Mouse (Mus musculus): ENCODE data around the gene Dmpk. TPM values are rescaled to one million over a fixed set of nuclear protein-coding genes. Genes with fewer than 3 reads are reported as not detected.
A peak's percentile ranks its signal among the peaks of the same experiment; 100 is the strongest.

The Dmpk gene
- polyA plus RNA-seq, 1 experiment from 2014 or later: 27.1 TPM

GRCm38 (mm10) chr7:19127744-19128143, 44.1 kb downstream of the Dmpk start:
- peaks cover 18% of the 10 kb centered on the region for H3K4me1 ChIP-seq
- no peak overlapping the region for H3K4me2 ChIP-seq
- no peak overlapping the region for H3K27ac ChIP-seq
- WGBS: 77% methylated on average over 5 of the region's 5 CpGs
- H3K36me3 ChIP-seq: 0 out of 2 replicates have a peak, but pooled peaks cover 14% of the 10 kb centered on the region
- no peak overlapping the region for H3K4me3 ChIP-seq
- ATAC-seq (ENCODE audit: borderline replicate concordance, extremely low read depth, low FRiP score, low TSS enrichment): no peak
- no peaks in the 10 kb centered on the region for H3K27me3 ChIP-seq
- no peaks in the 10 kb centered on the region for H3K9me3 ChIP-seq
- H3K9ac ChIP-seq: no peak overlapping the region

GRCm38 (mm10) chr7:19129396-19129795, 45.7 kb downstream of the Dmpk start:
- 0 out of 2 replicates have a peak, but pooled peaks cover 14% of the 10 kb centered on the region for H3K36me3 ChIP-seq
- no peaks in the 10 kb centered on the region for H3K27me3 ChIP-seq
- H3K9me3 ChIP-seq: no peaks in the 10 kb centered on the region
- ATAC-seq (ENCODE audit: borderline replicate concordance, extremely low read depth, low FRiP score, low TSS enrichment): no peak
- H3K9ac ChIP-seq: no peak overlapping the region
- H3K4me1 ChIP-seq: peaks cover 18% of the 10 kb centered on the region
- H3K4me3 ChIP-seq: no peak overlapping the region
- 90% methylated on average over 5 of the region's 5 CpGs for WGBS
- H3K27ac ChIP-seq: no peak overlapping the region
- H3K4me2 ChIP-seq: no peak overlapping the region

- H3K27ac ChIP-seq: peak overlapping the region; percentile 64
- 20% methylated on average over 4 of the region's 4 CpGs for WGBS
- H3K9ac ChIP-seq: peak overlapping the region; percentile 4; the same call in 1 of the 2 replicates
- ATAC-seq (ENCODE audit: borderline replicate concordance, extremely low read depth, low FRiP score, low TSS enrichment): no peak
- H3K4me3 ChIP-seq: peak overlapping the region; percentile 44
- no peaks in the 10 kb centered on the region for H3K27me3 ChIP-seq
- H3K4me1 ChIP-seq: peaks cover 18% of the 10 kb centered on the region
- peak overlapping the region; percentile 69 for H3K4me2 ChIP-seq
- H3K9me3 ChIP-seq: no peaks in the 10 kb centered on the region
- peaks cover 19% of the 10 kb centered on the region; the same call in 1 of the 2 replicates for H3K36me3 ChIP-seq
Observed at GRCm38 (mm10) chr7:19130657-19131056, 47.0 kb downstream of the Dmpk start.

DNA sequence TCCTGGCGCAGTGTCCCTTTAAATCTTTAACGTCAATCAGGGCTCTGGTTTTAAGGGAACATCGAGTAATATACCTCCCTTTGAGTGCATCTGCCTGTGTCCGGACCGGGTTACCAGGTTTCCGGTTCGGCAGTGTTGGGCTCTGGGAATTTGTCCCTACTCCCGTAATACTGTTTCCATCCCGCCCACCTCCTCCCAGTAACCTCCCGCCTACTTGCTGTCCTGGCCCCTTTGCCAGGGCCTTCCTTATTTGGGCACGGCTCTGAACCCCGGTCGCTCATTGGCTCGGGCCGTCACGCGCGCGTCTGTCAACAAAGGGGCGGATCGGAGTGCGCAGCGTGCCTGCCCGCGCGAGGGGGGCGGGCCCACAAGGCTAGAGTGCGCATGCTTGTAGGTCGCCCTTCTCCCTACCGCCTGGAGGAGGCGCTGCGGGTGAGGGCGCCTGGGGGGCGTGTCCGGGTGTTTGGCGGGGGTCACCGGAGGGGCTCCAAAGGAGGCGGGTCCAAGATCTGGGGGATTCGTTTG, 47.7 kb downstream of the Dmpk start:
- no peaks in the 10 kb centered on the region for H3K9me3 ChIP-seq
- H3K4me2 ChIP-seq: peak overlapping the region; percentile 69
- peak; percentile 99 for ATAC-seq (ENCODE audit: borderline replicate concordance, extremely low read depth, low FRiP score, low TSS enrichment)
- peak overlapping the region; percentile 44 for H3K4me3 ChIP-seq
- H3K4me1 ChIP-seq: peaks cover 18% of the 10 kb centered on the region
- H3K27me3 ChIP-seq: no peaks in the 10 kb centered on the region
- under 1% methylated on average over 39 of the region's 39 CpGs for WGBS
- peaks cover 25% of the 10 kb centered on the region for H3K36me3 ChIP-seq
- H3K27ac ChIP-seq: peak overlapping the region; percentile 64
- peak overlapping the region; percentile 39 for H3K9ac ChIP-seq

- H3K4me3 ChIP-seq: no peak overlapping the region
- 92% methylated on average over 13 of the region's 13 CpGs for WGBS
- H3K36me3 ChIP-seq: peaks cover 51% of the 10 kb centered on the region
- no peaks in the 10 kb centered on the region for H3K27me3 ChIP-seq
- no peak for ATAC-seq (ENCODE audit: borderline replicate concordance, extremely low read depth, low FRiP score, low TSS enrichment)
- no peak overlapping the region for H3K27ac ChIP-seq
- H3K9me3 ChIP-seq: no peaks in the 10 kb centered on the region
- no peak overlapping the region for H3K9ac ChIP-seq
- H3K4me2 ChIP-seq: no peak overlapping the region
- H3K4me1 ChIP-seq: peaks cover 5% of the 10 kb centered on the region; the same call in 1 of the 2 replicates
Observed at GRCm38 (mm10) chr7:19136168-19136567, 52.5 kb downstream of the Dmpk start.

DNA sequence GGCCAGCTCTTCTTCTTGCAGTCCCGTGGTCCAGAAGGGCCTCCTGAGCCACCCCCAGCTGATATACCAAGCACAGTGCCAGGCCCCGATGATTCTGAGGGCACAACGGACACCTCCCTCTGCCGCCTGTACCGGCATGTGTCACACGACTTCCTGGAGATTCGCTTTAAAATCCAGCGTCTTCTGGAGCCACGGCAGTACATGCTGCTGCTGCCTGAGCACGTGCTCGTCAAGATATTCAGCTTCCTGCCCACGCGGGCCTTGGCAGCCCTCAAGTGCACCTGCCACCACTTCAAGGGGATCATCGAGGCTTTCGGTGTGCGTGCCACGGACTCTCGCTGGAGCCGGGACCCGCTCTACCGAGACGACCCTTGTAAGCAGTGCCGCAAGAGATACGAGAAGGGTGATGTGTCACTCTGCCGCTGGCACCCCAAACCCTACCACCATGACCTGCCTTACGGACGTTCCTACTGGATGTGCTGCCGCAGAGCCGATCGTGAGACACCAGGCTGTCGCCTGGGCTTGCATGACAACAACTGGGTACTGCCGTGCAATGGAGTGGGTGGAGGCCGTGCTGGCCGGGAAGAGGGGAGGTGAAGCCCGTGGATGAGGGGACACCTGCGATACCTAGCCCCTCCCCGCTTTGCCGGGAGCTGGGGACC, 53.2 kb downstream of the Dmpk start:
- no peak overlapping the region for H3K9ac ChIP-seq
- H3K27ac ChIP-seq: no peak overlapping the region
- 87% methylated on average over 38 of the region's 38 CpGs for WGBS
- no peaks in the 10 kb centered on the region for H3K9me3 ChIP-seq
- H3K4me1 ChIP-seq: peaks cover 4% of the 10 kb centered on the region; the same call in 1 of the 2 replicates
- H3K36me3 ChIP-seq: peaks cover 55% of the 10 kb centered on the region
- ATAC-seq (ENCODE audit: borderline replicate concordance, extremely low read depth, low FRiP score, low TSS enrichment): no peak
- no peaks in the 10 kb centered on the region for H3K27me3 ChIP-seq
- H3K4me2 ChIP-seq: no peak overlapping the region
- H3K4me3 ChIP-seq: no peak overlapping the region

GRCm38 (mm10) chr7:19137380-19137779, 53.7 kb downstream of the Dmpk start:
- Histone ChIP-seq H3K9me3 (no peaks in the 10 kb centered on the region), H3K9ac (no peak overlapping the region), H3K4me2 (no peak overlapping the region), H3K4me3 (no peak overlapping the region), H3K36me3 (peaks cover 55% of the 10 kb centered on the region), H3K4me1 (no peaks in the 10 kb centered on the region), H3K27me3 (no peaks in the 10 kb centered on the region), H3K27ac (no peak overlapping the region)
- no peak for ATAC-seq (ENCODE audit: borderline replicate concordance, extremely low read depth, low FRiP score, low TSS enrichment)
- 36% methylated on average over 5 of the region's 5 CpGs for WGBS

Small RNA genes lying within 50 kb of the gene (microRNA-seq; reads per million reads assigned to microRNA genes)
- gene Mir3100: not detected

Other genes starting within 250 kb of the Dmpk start
- gene Mill2, start 243.9 kb upstream of the Dmpk start, polyA plus RNA-seq (2015; fragmentation: Nextera tagmentation; extraction: Ambion mirVana): 1.7 and 2.1 TPM in 2 replicates
- 6.4 and 6.7 TPM in 2 replicates for gene Pglyrp1, start 212.5 kb upstream of the Dmpk start, polyA plus RNA-seq (2015; fragmentation: Nextera tagmentation; extraction: Ambion mirVana)
- gene Ccdc61, start 173.4 kb upstream of the Dmpk start, polyA plus RNA-seq (2015; fragmentation: Nextera tagmentation; extraction: Ambion mirVana): 32.1 and 34.4 TPM in 2 replicates
- gene Nova2, start 158.0 kb upstream of the Dmpk start, polyA plus RNA-seq (2015; fragmentation: Nextera tagmentation; extraction: Ambion mirVana): 0.77 and 1.2 TPM in 2 replicates
- gene Nanos2, start 96.4 kb upstream of the Dmpk start, polyA plus RNA-seq (2015; fragmentation: Nextera tagmentation; extraction: Ambion mirVana): not detected in 2 replicates
- 3.0 and 3.6 TPM in 2 replicates for gene Mypop, start 92.6 kb upstream of the Dmpk start, polyA plus RNA-seq (2015; fragmentation: Nextera tagmentation; extraction: Ambion mirVana)
- 23.5 and 25.2 TPM in 2 replicates for gene Irf2bp1, start 79.8 kb upstream of the Dmpk start, polyA plus RNA-seq (2015; fragmentation: Nextera tagmentation; extraction: Ambion mirVana)
- 2.2 and 2.4 TPM in 2 replicates for gene Foxa3, start 60.3 kb upstream of the Dmpk start, polyA plus RNA-seq (2015; fragmentation: Nextera tagmentation; extraction: Ambion mirVana)
- 34.3 and 34.6 TPM in 2 replicates for gene Sympk, start 59.5 kb upstream of the Dmpk start, polyA plus RNA-seq (2015; fragmentation: Nextera tagmentation; extraction: Ambion mirVana)
- gene Rsph6a, start 29.2 kb upstream of the Dmpk start, polyA plus RNA-seq (2015; fragmentation: Nextera tagmentation; extraction: Ambion mirVana): not detected in 2 replicates
- 15.9 and 17.1 TPM in 2 replicates for gene Dmwd, start 7.6 kb upstream of the Dmpk start, polyA plus RNA-seq (2015; fragmentation: Nextera tagmentation; extraction: Ambion mirVana)
- gene Six5, start 10.7 kb downstream of the Dmpk start, polyA plus RNA-seq (2015; fragmentation: Nextera tagmentation; extraction: Ambion mirVana): 9.5 and 9.7 TPM in 2 replicates
- gene Gm4969, start 34.5 kb downstream of the Dmpk start, polyA plus RNA-seq (2015; fragmentation: Nextera tagmentation; extraction: Ambion mirVana): 1.8 and 1.9 TPM in 2 replicates
- gene Fbxo46, start 36.0 kb downstream of the Dmpk start, polyA plus RNA-seq (2015; fragmentation: Nextera tagmentation; extraction: Ambion mirVana): 13.6 and 13.8 TPM in 2 replicates
- 15.2 and 15.3 TPM in 2 replicates for gene Qpctl, start 65.4 kb downstream of the Dmpk start, polyA plus RNA-seq (2015; fragmentation: Nextera tagmentation; extraction: Ambion mirVana)
- gene Snrpd2, start 65.9 kb downstream of the Dmpk start, polyA plus RNA-seq (2015; fragmentation: Nextera tagmentation; extraction: Ambion mirVana): 140 and 154 TPM in 2 replicates
- gene Gipr, start 82.3 kb downstream of the Dmpk start, polyA plus RNA-seq (2015; fragmentation: Nextera tagmentation; extraction: Ambion mirVana): 3.2 and 5.1 TPM in 2 replicates
- gene Eml2, start 92.6 kb downstream of the Dmpk start, polyA plus RNA-seq (2015; fragmentation: Nextera tagmentation; extraction: Ambion mirVana): 10.7 and 12.2 TPM in 2 replicates
- gene Gpr4, start 128.7 kb downstream of the Dmpk start, polyA plus RNA-seq (2015; fragmentation: Nextera tagmentation; extraction: Ambion mirVana): 2.2 TPM in 2 replicates
- gene Opa3, start 144.5 kb downstream of the Dmpk start, polyA plus RNA-seq (2015; fragmentation: Nextera tagmentation; extraction: Ambion mirVana): 33.2 and 34.6 TPM in 2 replicates
- gene Vasp, start 188.0 kb downstream of the Dmpk start, polyA plus RNA-seq (2015; fragmentation: Nextera tagmentation; extraction: Ambion mirVana): 115 TPM in 2 replicates
- not detected in 2 replicates for gene Ppm1n, start 196.2 kb downstream of the Dmpk start, polyA plus RNA-seq (2015; fragmentation: Nextera tagmentation; extraction: Ambion mirVana)
- gene Rtn2, start 198.8 kb downstream of the Dmpk start, polyA plus RNA-seq (2015; fragmentation: Nextera tagmentation; extraction: Ambion mirVana): 10.6 and 11.4 TPM in 2 replicates
- gene Fosb, start 226.2 kb downstream of the Dmpk start, polyA plus RNA-seq (2015; fragmentation: Nextera tagmentation; extraction: Ambion mirVana): 0.24 and 0.26 TPM in 2 replicates